Mouse (Mus musculus) frontal cortex, adult (tissue): ENCODE results near the gene Gm20388.

ENCODE experiments used
- ATAC-seq: cut with Nextera tagmentation; 2 replicates; pipeline ENCODE4 v1.9.2; 2017; ENCODE audit warnings: mild to moderate bottlenecking, moderate library complexity, mixed read lengths; ENCODE audit not compliant: low TSS enrichment

The Gm20388 gene

DNA sequence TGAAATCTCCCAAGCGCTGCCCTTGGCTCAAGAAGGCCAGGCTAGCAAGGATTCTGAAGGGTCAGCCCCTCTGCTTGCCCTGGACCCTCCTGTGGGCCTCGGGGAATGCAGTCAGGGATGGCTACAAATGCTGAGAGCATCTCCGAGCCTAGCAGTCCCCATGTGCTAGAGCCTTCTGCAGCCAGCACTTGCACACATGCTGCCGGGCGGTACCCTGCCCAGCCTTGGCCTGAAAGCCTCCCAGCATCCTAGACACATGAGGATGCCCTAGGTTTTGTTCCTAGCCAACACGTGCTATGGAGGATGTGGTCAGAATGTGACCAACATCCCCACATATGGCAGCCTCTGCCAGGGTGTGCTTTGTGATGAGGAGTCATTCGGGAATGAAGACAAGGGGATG lies 2943.7 kb downstream of the Gm20388 start:
- no peak for ATAC-seq

DNA sequence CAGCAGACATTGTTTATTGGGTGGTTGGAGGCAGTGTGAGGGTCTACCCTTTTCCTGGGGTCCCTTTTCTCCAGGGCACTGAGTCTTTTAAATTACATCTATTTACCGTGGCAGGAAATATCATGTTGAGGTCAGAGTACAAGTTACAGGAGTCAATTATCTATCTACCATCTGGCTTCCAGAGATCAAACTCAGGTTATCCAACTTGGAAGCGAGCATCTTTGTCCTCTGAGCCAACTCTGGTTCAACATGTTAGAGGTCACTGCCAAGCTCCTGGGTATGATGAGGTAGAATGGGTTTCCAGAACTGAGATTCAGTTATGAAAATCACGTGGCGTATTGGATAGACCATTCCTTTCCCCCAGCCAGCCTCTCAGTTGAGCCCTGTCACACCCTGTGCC lies 2944.5 kb downstream of the Gm20388 start:
- ATAC-seq = no peak

DNA sequence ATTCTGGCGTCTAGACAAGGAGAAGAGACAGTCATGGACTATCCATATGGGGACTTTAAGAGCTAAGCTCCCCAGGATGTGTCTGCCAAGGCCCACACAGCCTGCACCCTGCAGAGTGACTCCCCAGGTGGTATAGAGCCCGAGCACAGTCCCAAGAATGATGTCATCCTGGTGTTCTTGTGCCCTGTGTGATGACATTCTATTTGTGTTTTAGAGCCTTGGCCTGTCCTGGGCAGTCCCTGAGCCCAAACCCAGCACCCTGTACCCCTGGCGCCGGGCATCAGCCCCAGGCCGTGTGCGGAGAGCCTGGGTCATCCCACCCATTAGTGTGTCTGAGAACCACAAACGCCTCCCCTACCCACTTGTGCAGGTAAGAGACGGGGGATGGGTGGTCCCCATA lies 2945.6 kb downstream of the Gm20388 start:
- no peak for ATAC-seq

DNA sequence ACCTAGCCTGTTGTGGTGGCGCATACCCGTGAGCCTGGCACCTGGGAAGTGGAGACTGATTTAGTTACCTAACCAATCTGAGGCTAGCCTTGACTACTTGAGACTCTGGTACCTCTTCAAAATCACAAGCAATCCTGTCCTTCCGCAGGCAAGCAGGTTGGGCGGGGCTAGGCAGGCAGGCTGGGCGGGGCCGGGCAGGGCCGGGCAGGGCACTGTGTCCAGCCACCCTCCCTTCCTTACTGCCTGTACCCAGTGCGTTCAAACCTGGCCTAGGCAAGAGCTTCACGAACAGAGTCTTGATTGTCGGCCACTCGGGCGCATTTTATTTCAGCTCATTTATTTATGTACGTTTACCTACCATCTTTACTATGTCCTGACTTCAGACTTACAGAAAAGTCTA lies 2949.2 kb downstream of the Gm20388 start:
- ATAC-seq = no peak

DNA sequence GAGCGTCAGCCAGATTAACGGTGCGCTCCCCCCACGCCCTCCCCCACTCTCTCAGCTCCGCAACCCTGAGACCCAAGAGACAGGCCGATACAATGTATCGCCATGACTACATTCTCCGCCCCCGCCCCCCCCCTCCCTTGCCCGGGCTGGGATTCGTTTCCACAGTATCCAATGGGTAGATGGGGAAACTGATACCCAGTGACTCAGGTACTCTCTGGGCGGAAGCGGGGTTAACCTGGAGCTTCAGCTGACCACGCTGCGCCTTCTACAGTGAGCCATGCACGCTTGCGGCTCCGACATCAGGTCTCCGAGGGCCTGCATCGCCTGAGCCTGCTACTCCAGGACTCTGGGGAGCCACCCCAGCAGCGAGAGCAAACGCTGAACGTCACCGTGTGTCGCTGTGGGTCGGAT lies 2954.1 kb downstream of the Gm20388 start:
- no peak for ATAC-seq

DNA sequence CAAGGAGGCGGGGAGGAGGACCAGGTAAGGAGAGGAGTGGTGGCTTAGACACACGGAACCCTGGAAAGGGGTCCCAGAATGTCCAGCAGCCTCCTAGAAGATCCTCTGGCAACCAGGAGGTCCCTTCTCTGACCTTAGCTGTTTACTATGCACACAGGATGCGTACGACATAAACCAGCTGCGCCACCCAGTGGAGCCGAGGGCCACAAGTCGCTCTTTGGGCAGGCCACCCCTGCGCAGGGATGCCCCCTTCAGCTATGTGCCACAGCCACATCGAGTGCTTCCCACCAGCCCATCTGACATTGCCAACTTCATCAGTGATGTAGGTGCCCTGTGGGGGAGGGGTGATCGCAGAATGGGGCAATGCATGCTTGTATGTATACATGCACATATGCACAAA lies 2954.8 kb downstream of the Gm20388 start:
- no peak for ATAC-seq

DNA sequence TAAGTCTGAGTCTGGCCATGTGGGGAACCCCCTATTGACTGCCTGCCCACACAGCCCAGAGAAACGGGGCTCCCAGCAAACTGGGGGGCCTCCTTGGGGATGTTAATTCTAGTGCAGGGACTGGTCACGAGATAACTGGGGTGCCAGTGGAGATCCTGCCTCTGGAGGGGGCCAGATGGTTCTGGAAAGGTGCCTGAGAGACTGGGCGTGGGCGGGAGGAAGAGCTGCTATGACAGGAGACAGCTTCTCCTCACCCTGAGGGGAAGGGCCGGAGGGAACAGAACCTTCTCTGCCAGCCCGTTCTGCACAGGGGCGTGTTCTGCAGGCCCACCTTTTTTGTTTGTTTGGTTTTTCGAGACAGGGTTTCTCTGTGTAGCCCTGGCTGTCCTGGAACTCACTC lies 2955.6 kb downstream of the Gm20388 start:
- ATAC-seq = no peak

DNA sequence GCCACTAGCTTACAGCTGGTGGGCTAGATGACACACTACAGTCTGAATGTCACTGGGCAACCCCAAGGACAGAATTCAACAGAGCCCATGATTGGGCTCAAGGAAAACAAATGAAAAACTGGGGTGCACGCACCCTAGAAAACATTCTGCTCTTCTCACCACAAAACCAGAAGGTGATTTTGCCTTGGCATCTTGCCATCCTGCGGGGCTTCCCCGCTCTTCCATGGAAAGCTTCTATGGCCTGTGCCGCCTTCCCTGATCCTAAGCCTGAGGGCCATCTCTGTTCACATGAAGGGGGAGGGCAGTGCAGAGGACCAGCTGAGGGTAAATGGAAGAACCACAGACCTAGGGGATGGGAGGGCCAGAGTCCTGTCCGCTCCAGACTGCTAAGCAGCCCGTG lies 2957.3 kb downstream of the Gm20388 start:
- no peak for ATAC-seq

DNA sequence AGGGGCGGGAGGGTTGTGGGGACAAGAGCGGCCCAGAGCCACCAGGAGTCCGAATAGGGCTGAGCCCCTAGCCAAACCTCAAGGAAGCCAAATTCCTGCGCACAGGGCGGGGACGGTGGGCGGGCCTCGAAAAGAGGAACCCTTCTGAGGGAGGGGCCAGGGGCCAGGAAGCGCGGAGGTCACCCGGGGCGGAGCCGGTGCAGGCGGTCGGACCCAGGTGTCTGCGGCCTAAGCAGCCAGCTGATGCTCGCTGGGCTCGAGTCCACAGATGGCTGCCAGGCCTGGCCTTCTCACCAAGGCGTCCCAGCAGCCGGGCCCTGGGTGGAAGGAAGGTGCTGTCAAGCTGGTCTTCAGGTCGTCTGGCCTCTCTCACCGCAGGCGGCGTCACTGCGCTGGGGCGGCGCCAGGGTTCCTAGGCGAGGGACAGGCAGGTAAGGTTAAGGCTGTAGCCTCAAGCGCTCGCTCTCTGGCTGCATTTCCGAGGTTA lies 2959.8 kb downstream of the Gm20388 start:
- ATAC-seq = no peak

DNA sequence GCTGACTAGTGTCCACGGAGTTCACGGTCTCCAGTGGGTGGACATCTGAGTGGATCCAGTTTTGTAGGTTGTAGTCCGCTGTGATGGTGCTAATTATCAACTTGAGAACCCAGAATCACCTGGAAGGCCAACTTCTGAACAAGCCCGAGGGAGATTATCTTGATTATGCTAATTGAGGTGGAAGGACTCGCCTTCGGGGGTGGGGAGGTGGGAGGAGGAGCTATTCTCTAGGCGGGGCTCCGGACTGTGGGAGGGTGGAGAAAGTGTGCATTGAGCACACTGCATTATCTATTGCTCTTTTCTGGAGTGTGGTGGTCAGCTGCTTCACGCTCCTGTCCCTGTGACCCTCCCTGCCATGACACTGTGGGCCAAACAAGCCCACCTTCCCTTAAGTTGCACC lies 2961.0 kb downstream of the Gm20388 start:
- no peak for ATAC-seq

DNA sequence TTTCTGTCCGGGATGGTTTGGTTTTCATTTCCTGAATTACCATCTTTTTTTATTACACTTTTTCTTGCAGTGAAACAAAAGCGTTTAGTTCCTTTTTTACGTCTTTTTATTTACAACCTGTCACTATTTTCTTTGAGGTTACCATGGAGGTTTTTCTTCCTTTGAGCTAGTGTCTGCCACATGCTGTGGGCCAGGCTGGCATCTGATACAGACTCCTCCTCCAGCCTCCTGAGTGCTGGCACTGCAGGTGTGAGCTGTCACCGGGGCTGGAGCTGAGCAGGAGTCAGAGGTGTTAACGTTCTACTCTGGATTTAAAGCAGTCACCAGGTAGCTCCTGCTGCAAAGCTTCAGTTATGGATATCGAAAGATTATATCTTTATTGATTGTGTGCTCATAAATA lies 2962.5 kb downstream of the Gm20388 start:
- ATAC-seq = no peak

DNA sequence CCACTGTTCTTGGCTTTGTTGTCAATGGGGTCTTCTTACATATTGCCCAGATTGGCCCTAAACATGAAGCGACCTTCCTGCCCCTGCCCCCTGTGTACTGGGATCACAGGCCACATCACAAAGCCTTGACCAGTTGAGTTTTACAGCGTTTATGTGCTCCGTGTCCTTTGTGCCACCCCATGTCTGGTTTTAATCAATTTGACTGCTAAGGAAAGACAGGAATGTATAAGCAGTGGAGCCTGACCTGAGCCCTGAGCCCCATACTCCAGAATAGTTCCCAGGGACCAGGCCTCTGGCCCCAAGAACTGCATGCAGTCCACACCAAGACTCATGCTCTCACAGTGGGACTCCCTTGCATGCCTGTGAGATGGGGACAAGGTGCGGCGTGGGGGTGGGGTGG lies 2964.5 kb downstream of the Gm20388 start:
- ATAC-seq = no peak

DNA sequence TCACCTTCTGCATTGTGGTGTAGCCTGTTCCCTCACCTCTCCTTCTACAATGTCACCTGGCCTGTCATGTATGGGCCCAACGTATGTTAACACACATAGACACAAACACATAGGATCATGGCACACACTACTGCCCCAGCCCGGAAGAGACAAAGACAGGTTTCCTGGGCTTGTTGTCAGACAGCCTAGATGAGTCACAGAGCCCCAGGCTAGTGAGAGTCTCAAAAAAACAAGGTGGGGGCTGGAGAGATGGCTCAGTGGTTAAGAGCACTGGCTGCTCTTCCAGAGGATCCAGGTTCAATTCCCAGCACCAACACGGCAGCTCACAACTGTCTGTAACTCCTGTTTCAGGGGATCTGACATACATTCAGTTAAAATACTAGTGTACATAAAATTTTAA lies 2967.6 kb downstream of the Gm20388 start:
- no peak for ATAC-seq

DNA sequence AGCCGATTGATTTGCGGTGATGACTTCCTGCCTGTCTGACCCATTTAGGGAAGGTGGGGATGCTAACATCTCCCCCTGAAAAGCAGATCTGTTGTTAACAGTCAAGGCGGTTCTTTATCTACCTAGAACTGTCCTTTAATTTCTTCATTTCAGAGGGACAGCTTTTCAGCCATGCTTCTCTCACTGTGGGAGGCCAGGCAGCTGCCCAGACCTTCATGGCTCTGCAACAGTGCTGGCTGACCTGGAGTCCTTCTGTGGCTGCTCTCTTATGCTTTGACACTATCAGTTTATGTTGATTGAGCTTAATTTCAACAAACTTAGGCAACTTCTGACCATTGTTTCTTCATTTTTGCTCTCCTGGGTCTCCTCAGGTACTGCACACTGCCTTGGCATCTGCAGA lies 2969.7 kb downstream of the Gm20388 start:
- ATAC-seq = no peak

DNA sequence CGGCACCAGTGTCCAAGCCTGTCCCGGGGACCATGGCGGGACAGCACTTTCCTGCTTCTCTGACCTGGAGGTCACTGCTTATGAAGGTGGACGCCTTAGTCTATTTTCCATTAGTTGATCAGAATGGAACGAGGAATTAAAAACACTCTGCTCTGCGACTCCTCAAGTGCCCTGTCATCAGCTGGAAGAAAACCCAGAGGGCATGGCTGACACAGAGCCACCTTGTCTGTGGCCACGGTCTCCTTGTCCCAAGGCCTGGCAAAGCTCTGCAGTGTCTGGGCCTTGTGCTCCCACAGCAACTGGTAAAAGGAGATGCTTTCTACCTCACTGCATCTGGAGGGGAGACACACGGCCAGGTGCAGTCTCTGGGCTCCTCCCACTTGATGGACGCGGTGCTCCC lies 2973.0 kb downstream of the Gm20388 start:
- ATAC-seq = no peak

DNA sequence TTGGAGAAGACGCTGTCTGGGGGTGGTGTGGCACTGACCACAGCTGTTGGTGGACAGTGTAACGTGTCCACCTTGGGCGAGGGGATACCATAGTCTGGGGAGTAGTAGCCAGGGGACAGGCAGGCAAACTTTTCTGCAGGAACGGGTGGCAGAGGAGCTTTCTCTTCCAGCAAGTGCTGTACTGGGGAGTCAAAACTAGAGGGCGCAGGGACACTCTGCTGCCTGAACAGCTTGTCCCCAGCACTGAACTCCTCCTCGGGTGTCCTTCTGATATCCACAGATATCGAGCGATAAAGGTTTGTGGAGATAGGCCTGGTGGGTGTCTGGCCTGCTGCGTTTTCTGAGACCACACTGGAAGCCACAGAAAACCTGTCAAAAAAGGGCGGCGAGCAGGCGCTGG lies 2980.8 kb downstream of the Gm20388 start:
- no peak for ATAC-seq

DNA sequence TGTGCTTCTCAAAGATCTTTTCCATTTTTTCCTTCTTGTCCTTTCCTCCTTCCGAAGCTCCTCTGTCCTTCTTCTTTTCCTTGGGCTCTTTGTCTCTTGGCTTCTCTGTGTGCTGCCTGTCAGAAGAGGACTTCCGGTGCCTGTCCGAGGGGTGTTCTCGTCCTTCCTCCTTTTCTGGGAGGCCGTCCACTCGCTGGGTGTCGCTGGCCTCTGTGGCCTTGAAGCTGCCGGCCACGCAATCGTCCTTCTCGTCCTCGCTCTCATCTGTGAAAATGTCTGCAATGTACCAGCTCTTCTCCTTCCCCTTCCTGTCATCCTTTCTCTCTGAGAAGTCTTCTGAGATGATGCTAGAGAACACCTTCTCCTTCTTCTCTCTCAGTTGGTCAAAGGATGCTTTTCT lies 2982.8 kb downstream of the Gm20388 start:
- no peak for ATAC-seq

DNA sequence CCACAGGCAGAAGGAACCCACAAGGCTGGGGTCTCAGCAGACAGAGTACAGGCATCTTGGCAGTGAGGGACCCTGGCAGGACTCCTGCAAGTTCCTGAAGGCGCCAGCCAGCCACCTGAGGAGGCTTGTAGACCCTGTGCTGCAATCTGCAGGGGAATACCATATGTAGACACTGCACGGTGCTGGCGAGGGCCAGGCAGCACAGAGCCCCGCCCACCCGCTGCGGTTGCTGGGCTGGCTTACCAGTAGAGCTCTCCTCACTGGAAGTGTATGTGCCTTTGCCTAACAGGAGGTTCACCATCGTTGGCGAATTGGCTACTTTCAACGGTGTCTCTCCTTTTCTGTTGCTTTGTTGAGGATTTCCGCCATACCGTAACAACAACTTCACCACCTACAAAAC lies 2985.7 kb downstream of the Gm20388 start:
- no peak for ATAC-seq

DNA sequence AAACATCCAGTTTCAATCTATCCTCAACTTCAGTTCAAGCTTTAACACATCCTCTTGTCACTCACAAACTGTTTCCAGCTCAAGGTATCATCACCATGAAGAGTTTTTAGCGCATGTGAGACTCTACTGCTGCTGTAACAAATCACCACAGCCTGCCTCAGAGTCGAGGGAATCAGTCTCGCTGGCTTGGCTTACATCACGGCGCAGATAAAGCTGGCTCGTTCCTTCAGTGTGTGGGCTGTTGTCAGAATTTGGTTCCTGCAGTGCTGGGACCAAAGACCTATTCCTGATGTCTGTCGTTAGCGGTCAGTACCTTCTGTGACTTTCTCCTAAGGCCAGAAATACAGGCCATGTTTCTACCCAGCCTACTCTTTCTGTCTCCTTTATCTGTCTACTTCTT lies 2986.6 kb downstream of the Gm20388 start:
- peak; percentile 56; the same call in 1 of the 2 replicates for ATAC-seq

DNA sequence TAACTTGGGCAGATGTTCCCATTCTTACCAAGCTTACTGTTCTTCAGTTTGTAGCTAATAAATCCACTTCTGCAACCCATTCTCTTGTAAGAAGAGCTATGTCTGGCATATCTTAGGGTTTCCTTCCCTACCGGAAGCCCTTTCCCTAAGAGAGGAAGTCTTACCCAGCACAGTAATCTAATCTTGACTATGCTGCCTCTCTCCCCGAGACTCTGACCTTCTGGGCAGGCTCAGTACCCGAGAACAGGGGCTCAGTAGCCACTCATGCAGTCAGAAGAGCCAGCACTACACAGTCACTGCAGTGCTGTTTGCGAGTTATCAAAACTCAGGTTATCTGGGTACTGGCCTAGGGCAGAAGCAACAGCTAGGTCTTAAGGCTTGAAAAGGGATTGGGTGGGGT lies 2987.4 kb downstream of the Gm20388 start:
- ATAC-seq = no peak

DNA sequence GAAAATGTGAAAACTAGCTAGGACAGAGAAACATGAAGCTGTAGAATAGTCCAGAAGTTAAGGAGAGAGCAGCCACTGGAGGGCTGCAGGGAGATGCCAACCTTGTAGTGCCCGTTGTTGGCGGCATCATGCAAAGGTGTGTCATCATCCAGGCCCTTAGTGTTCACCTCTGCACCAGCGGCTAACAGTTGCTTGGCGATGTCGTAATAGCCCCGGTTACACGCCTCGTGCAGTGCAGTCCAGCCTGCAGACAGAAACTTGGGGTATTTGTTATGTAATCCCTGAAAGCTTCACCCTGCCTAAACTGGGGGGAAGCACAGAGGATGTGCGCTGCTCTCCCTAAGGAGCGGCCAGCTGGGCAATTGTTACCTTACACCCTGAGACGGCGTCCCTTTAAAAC lies 2987.8 kb downstream of the Gm20388 start:
- ATAC-seq = no peak

DNA sequence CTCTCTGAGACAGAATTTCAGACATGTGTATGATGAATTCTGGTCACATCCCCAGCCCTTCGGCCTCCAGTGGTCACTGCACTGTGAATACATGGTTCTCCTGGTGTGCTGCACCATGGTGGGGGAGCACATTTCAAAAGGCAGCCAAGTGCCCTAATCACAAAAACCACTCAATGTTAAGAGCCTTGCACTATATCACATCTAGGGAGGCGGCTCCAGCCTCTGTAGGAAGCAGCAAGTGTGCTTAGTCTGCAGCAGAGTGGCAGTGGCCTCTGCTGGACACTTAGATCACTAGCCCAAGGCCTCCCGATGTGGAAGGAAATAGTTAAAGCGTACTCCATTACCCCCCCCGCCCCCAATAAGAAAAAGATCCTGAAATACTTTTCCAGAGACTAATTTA lies 2988.4 kb downstream of the Gm20388 start:
- ATAC-seq = no peak

DNA sequence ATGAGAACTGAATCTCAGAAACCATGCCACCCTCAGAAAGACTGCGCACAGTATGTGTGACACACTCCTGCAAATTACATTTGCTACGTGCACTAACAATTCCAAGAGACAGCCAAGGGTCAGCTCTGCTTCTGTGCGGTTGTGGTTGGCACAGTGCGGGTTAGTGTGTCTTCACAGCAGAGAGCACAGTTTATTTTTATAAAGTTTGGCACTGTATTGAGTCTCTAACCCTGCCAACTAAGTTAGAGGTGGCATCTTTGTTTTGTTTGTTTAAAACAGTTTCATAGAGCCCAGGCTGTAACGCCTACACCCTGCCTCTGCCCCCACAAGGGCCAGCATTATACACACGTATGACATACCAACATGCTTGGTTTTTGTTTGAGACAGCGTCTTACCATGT lies 2990.8 kb downstream of the Gm20388 start:
- ATAC-seq = no peak

DNA sequence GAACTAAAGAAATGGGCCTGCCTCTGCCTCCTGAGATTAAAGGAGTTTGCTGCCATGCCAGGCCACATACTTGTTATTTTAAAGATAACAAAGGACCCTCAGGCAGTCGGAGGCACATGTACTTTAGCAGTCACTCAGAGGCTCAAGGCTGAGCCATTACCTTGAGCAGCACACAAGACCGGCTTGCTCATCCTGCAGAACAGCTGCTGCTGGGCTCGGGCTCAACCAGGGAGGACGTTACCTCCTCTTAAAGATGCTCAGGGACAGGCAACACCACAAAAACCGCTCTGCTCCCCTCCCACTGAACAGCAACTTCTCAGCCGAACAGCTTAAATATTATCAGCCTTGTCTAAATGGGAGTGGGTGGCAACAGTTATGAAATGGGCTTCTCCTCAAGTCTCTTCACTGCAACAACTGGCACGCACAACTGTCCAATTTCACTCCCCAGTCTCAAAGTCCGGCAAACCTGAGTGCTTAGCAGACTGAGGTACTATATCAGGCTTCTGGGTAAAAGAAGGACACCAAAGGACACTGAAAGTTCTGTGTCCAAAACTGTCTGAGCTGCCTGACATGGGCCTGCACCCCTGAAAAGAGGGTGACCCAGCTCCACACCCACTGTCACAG lies 2991.4 kb downstream of the Gm20388 start:
- ATAC-seq = 0 out of 2 replicates have a peak, but pooled peaks have one; percentile 11
